31 mouse cellular contexts compared by ENCODE assay signal in the genomic region with DNA sequence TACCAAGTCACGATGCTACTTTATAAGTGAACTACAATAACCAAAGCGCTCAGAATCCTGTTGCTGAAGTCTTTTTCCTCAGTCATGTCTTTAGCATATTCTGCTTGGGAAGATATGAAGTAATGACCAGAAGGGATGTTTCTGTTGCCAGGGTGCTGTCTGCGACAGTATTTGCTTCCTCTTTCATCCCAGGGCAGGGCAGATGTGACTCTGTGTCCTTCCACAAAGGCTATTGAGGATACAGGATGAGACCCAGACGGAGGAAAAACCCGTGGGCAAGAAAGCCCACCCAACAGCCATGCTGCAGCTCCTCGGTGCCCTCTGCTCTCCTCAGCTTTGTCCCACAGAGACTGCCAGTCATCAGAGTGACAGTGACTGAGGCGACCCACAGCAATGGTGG.
DNase-seq lines count a peak whose midpoint lies in the region; ATAC-seq lines count a peak whose summit lies in the region.
"Had no signal": no experiment of that assay in that cellular context is flagged by ENCODE, and none has a peak within 500 bp of the region (broad histone marks: within the 10 kb centered on the region; RNA-seq: fewer than 3 reads in every experiment).

No protein-coding gene starts in this region.

- 0 out of 2 replicates have a peak overlapping the region, but pooled peaks have one; percentile 1 for H3K27ac ChIP-seq in heart, embryonic 11.5 days (ENCODE audit: low read depth, low read length)
- no peak overlapping the region for H3K27ac ChIP-seq in heart, embryonic 16.5 days (ENCODE audit: low read length)
- H3K27ac ChIP-seq in embryonic facial prominence, embryonic 10.5 days (replicated peaks): peak overlapping the region; percentile 10; the same call in 1 of the 2 replicates
- peak overlapping the region; percentile 36; the same call in 1 of the 2 replicates for H3K27ac ChIP-seq in limb, embryonic 10.5 days
- H3K27ac ChIP-seq: embryonic facial prominence, embryonic 12.5 days; gastrocnemius, adult 2 months; hindbrain, embryonic 14.5 days; layer of hippocampus, adult 2 months; limb, embryonic 15.5 days; liver, embryonic 14.5 days; midbrain, embryonic 15.5 days had no signal

- no peak for ATAC-seq in heart, embryonic 11.5 days (replicated peaks; ENCODE audit: insufficient number of reproducible peaks, low FRiP score, low TSS enrichment)
- ATAC-seq in heart, embryonic 16.5 days (replicated peaks; ENCODE audit: extremely low read depth, insufficient read depth, low FRiP score): no peak
- ATAC-seq: forebrain, embryonic 16.5 days; midbrain, embryonic 15.5 days; Patski had no signal

- H3K4me2 ChIP-seq in heart, embryonic 11.5 days: peak overlapping the region; percentile 33
- peak overlapping the region; percentile 53 for H3K4me2 ChIP-seq in heart, embryonic 16.5 days (ENCODE audit: low read depth, low read length)
- H3K4me2 ChIP-seq: embryonic facial prominence, embryonic 12.5 days; hindbrain, embryonic 14.5 days; limb, embryonic 15.5 days; midbrain, embryonic 15.5 days had no signal

- H3K9ac ChIP-seq in heart, embryonic 11.5 days (ENCODE audit: low read depth, low read length): no peak overlapping the region
- no peak overlapping the region for H3K9ac ChIP-seq in heart, embryonic 16.5 days (ENCODE audit: low read length)
- H3K9ac ChIP-seq: embryonic facial prominence, embryonic 12.5 days; hindbrain, embryonic 14.5 days; limb, embryonic 15.5 days; liver, embryonic 14.5 days; lung, embryonic 14.5 days; midbrain, embryonic 15.5 days had no signal

- DNase-seq in heart, postnatal 36 days: no peak
- no peak for DNase-seq in heart, adult 9 months (ENCODE audit: low spot score in 2 of 2)
- DNase-seq in embryonic facial prominence, embryonic 10.5 days (ENCODE audit: low spot score): no peak
- no peak for DNase-seq in limb, embryonic 10.5 days (ENCODE audit: low spot score)
- DNase-seq in left cerebral cortex, postnatal 14 days (ENCODE audit: low spot score in 2 of 2): no peak
- DNase-seq in urinary bladder, postnatal 36 days (ENCODE audit: low spot score in 2 of 2): no peak
- DNase-seq: adrenal gland, postnatal 10 days; cerebellum, adult 11 months; cerebellum, adult 9-10 months; cerebellum, postnatal 36 days; gastrocnemius, adult 2 months; gastrocnemius, postnatal 36 days; kidney, adult 18-20 months; kidney, postnatal 36 days; left cerebral cortex, postnatal 4 days; right cerebral cortex, adult 18-20 months; spleen, adult 18-20 months; thymus, adult 18-20 months; thymus, postnatal 25 days had no signal

- H3K36me3 ChIP-seq in heart, embryonic 11.5 days (ENCODE audit: control insufficient read depth, insufficient read depth, low read length): no peaks in the 10 kb centered on the region
- no peaks in the 10 kb centered on the region for H3K36me3 ChIP-seq in heart, embryonic 16.5 days (ENCODE audit: control insufficient read depth, insufficient read depth)
- H3K36me3 ChIP-seq in embryonic facial prominence, embryonic 10.5 days (replicated peaks): no peaks in the 10 kb centered on the region
- no peaks in the 10 kb centered on the region for H3K36me3 ChIP-seq in limb, embryonic 10.5 days
- H3K36me3 ChIP-seq: embryonic facial prominence, embryonic 12.5 days; limb, embryonic 15.5 days; midbrain, embryonic 15.5 days had no signal

- WGBS in heart, embryonic 11.5 days (ENCODE audit: insufficient replicate concordance): 49% methylated on average over 7 of the region's 7 CpGs
- 49% methylated on average over 7 of the region's 7 CpGs for WGBS in heart, embryonic 16.5 days
- WGBS in embryonic facial prominence, embryonic 10.5 days: 88% methylated on average over 7 of the region's 7 CpGs
- 81% methylated on average over 7 of the region's 7 CpGs for WGBS in limb, embryonic 10.5 days

- H3K4me1 ChIP-seq in heart, embryonic 11.5 days (ENCODE audit: control insufficient read depth, insufficient read depth, low read length): peaks cover 8% of the 10 kb centered on the region
- peaks cover 11% of the 10 kb centered on the region for H3K4me1 ChIP-seq in heart, embryonic 16.5 days (ENCODE audit: control insufficient read depth, insufficient read depth, low read length)
- H3K4me1 ChIP-seq in embryonic facial prominence, embryonic 10.5 days: peaks cover 14% of the 10 kb centered on the region
- H3K4me1 ChIP-seq in limb, embryonic 10.5 days: peaks cover 36% of the 10 kb centered on the region
- H3K4me1 ChIP-seq: limb, embryonic 15.5 days had no signal

- H3K9me3 ChIP-seq in heart, embryonic 11.5 days (replicated peaks; ENCODE audit: control insufficient read depth, low read length): no peaks in the 10 kb centered on the region
- no peaks in the 10 kb centered on the region for H3K9me3 ChIP-seq in heart, embryonic 16.5 days (replicated peaks; ENCODE audit: control insufficient read depth, low read length)
- H3K9me3 ChIP-seq in embryonic facial prominence, embryonic 10.5 days: no peaks in the 10 kb centered on the region
- no peaks in the 10 kb centered on the region for H3K9me3 ChIP-seq in limb, embryonic 10.5 days (replicated peaks)
- H3K9me3 ChIP-seq: embryonic facial prominence, embryonic 12.5 days; limb, embryonic 15.5 days; midbrain, embryonic 15.5 days had no signal

- intact Hi-C loops in heart, postnatal 36 days (cut with DNase I): no loop called here
- intact Hi-C loops in left cerebral cortex, postnatal 14 days (cut with DNase I): no loop called here

- H3K27me3 ChIP-seq in heart, embryonic 11.5 days (ENCODE audit: control insufficient read depth, insufficient read depth, low read length): no peaks in the 10 kb centered on the region
- H3K27me3 ChIP-seq in heart, embryonic 16.5 days (ENCODE audit: control insufficient read depth, insufficient read depth, low read length): no peaks in the 10 kb centered on the region
- H3K27me3 ChIP-seq in embryonic facial prominence, embryonic 10.5 days (replicated peaks; ENCODE audit: low read depth, poor library complexity, severe bottlenecking): no peaks in the 10 kb centered on the region
- no peaks in the 10 kb centered on the region for H3K27me3 ChIP-seq in limb, embryonic 10.5 days (ENCODE audit: low read depth, poor library complexity, severe bottlenecking)
- H3K27me3 ChIP-seq: embryonic facial prominence, embryonic 12.5 days; limb, embryonic 15.5 days; midbrain, embryonic 15.5 days; Patski had no signal

- no peak overlapping the region for H3K4me3 ChIP-seq in heart, embryonic 11.5 days (ENCODE audit: low read depth, low read length)
- H3K4me3 ChIP-seq in heart, embryonic 16.5 days (ENCODE audit: low read length): no peak overlapping the region
- no peak overlapping the region for H3K4me3 ChIP-seq in embryonic facial prominence, embryonic 10.5 days
- no peak overlapping the region for H3K4me3 ChIP-seq in limb, embryonic 10.5 days
- H3K4me3 ChIP-seq: embryonic facial prominence, embryonic 12.5 days; erythroblast, embryonic 14.5 days; gastrocnemius, adult 2 months; layer of hippocampus, adult 2 months; limb, embryonic 15.5 days; midbrain, embryonic 15.5 days had no signal
